Mouse (Mus musculus): Measurements from ENCODE around the gene Usp9x.

GRCm38 (mm10) chrX:13085621-13086020, 14.3 kb downstream of the Usp9x start:
- TF ChIP-seq GATA1 (IDR thresholded peaks at IDR 0.05; ENCODE audit: borderline replicate concordance, low read length) (no peak), FLI1 (IDR thresholded peaks at IDR 0.05; ENCODE audit: low read length) (no peak)

Measured in megakaryocyte, embryonic 14.5 days (primary cell).